Mouse (Mus musculus) gastrocnemius, postnatal 10 days (tissue): ENCODE results near the gene Hist3h2a. TPM values are rescaled to one million over a fixed set of nuclear protein-coding genes. Genes with fewer than 3 reads are reported as not detected.
"Not testable (repeated sequence)": the region's sequence is repeated elsewhere in the genome, so short reads cannot be mapped to it uniquely, and the experiment has no call there.

Experiments
- DNase-seq: peaks from one replicate; pipeline ENCODE4 v3.0.0; 2021; ENCODE audit warnings: mixed read lengths
- total RNA-seq, 2 experiments: library from RNA; stranded (reverse); gene quantifications; 2 replicates each; pipeline ENCODE4 v1.2.3; 2021

The Hist3h2a gene
- total RNA-seq, 2 experiments from 2014 or later = 25.1 to 25.6 TPM

- no peak for DNase-seq
Observed at GRCm38 (mm10) chr11:58947798-58948528, 6.5 kb upstream of the Hist3h2a start.

GRCm38 (mm10) chr11:58948542-58949479 lies 5.7 kb upstream of the Hist3h2a start, which contains the start of gene Hist3h2ba:
Gene Hist3h2ba (plus strand): TSS chr11:58948920.
- peak; percentile 34 for DNase-seq

GRCm38 (mm10) chr11:58949480-58950431 lies 4.7 kb upstream of the Hist3h2a start:
- no peak for DNase-seq

- DNase-seq = no peak
Observed at GRCm38 (mm10) chr11:58951210-58951609, 3.3 kb upstream of the Hist3h2a start.

- DNase-seq = no peak
Observed at GRCm38 (mm10) chr11:58953351-58954169, 925 bp upstream of the Hist3h2a start.

GRCm38 (mm10) chr11:58954170-58954419 lies 390 bp upstream of the Hist3h2a start:
- not testable (repeated sequence) for DNase-seq

GRCm38 (mm10) chr11:58955143-58955867 lies 820 bp downstream of the Hist3h2a start:
- DNase-seq = no peak

GRCm38 (mm10) chr11:58955868-58956257 lies 1.4 kb downstream of the Hist3h2a start:
- DNase-seq = no peak

GRCm38 (mm10) chr11:58957226-58957914 lies 2.9 kb downstream of the Hist3h2a start:
- no peak for DNase-seq

- DNase-seq = no peak
Observed at GRCm38 (mm10) chr11:58958536-58958935, 4.1 kb downstream of the Hist3h2a start.

GRCm38 (mm10) chr11:58959186-58959825 lies 4.8 kb downstream of the Hist3h2a start:
- no peak for DNase-seq

- peak; percentile 63 for DNase-seq
Observed at GRCm38 (mm10) chr11:58959921-58960465, 5.5 kb downstream of the Hist3h2a start.

- DNase-seq = no peak
Observed at GRCm38 (mm10) chr11:58961364-58962177, 7.1 kb downstream of the Hist3h2a start.

- DNase-seq = no peak
Observed at GRCm38 (mm10) chr11:58963543-58963942, 9.1 kb downstream of the Hist3h2a start.

- no peak for DNase-seq
Observed at GRCm38 (mm10) chr11:58964216-58964615, 9.7 kb downstream of the Hist3h2a start.

GRCm38 (mm10) chr11:58965001-58965760 lies 10.7 kb downstream of the Hist3h2a start:
- no peak for DNase-seq

- no peak for DNase-seq
Observed at GRCm38 (mm10) chr11:58967346-58967745, 12.9 kb downstream of the Hist3h2a start.
